Mouse (Mus musculus): ENCODE data around the gene Lect2. TPM values are rescaled to one million over a fixed set of nuclear protein-coding genes. Genes with fewer than 3 reads are reported as not detected.

Lect2 gene
- polyA plus RNA-seq (2016; fragmentation: Nextera tagmentation; extraction: Ambion mirVana) = 0.22 and 0.31 TPM in 2 replicates

DNA sequence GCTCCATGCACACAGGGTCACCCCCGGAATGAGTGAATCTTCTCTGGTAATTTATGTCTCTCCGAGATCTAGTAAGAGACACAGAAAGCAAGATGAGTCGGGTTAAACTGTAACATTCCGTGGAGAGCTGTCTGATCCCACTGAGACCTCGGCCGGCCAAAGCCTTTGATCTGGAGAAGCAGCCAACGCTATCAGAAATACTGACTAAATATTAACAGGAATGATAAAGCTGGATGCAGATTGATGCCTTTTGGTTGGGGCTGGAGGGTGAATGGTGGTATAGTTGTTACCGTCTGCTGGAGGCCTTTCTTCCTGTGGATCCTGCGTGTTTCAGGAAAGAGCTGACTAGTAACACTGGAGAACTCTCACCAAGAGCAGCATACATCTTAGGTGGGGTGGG, at the start of gene Lect2:
Lect2 (minus strand) TSS at position 102 of the 400 bp plus-strand sequence.
- Histone ChIP-seq H3K27me3 (replicated peaks) (no peaks in the 10 kb centered on the region), H3K27ac (ENCODE audit: poor library complexity, severe bottlenecking) (no peak within 1 kb of the TSS), H3K9me3 (replicated peaks) (no peaks in the 10 kb centered on the region), H3K36me3 (no peaks in the 10 kb centered on the region), H3K9ac (no peak within 1 kb of the TSS), H3K4me1 (replicated peaks) (peaks cover 33% of the 10 kb centered on the region), H3K4me3 (no peak within 1 kb of the TSS), H3K4me2 (no peak within 1 kb of the TSS)
- ATAC-seq (ENCODE audit: insufficient number of reproducible peaks, low FRiP score) = no peak
- WGBS = 67% methylated on average over 9 of the region's 9 CpGs

DNA sequence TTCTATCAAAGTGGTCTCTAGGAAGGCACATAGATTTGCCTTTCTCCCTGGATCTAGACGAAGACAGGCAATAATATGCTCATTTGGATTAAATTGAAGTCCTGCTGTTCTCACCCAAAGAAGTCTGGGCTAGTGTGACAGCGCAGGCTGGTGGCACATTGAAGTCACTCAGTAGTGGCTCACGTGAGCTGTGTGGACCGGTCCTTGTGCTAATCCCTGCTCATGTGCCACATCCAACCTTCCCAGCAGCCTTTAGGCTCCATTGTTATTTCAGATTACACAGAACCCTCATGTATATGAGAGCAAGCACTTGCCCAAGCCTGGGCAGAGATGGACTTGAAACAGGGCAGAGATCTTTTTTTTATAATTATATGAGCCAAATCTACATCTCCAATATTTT, 49.0 kb upstream of the Lect2 start:
- WGBS = 86% methylated on average over 4 of the region's 4 CpGs
- H3K4me3 ChIP-seq = no peak overlapping the region
- H3K27me3 ChIP-seq (replicated peaks) = no peaks in the 10 kb centered on the region
- no peaks in the 10 kb centered on the region for H3K9me3 ChIP-seq (replicated peaks)
- H3K36me3 ChIP-seq = no peaks in the 10 kb centered on the region
- no peak overlapping the region for H3K4me2 ChIP-seq
- no peak overlapping the region for H3K9ac ChIP-seq
- 0 out of 2 replicates have a peak overlapping the region, but pooled peaks have one; percentile 16 for H3K27ac ChIP-seq (ENCODE audit: poor library complexity, severe bottlenecking)
- H3K4me1 ChIP-seq (replicated peaks) = peaks cover 70% of the 10 kb centered on the region
- ATAC-seq (ENCODE audit: insufficient number of reproducible peaks, low FRiP score) = no peak

DNA sequence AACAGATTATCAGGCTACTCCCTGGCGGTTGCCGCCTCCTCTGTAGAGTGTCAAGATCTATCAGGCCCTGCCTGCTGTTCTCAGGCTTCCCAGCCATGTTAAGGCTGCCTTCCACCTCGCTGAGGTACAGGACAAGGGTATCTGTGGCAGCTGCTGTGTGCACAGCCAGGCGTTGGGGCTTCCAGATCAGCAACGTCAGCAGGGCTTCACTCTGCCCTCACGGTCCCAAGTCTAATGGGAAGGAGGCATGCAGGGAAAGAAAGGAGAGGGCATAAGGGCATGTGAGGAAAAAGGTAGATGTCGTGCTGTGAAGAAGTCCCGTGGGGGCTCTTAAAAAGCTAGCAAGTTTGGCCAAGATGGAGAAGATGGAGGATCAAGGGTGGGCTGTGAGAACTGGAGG, 46.9 kb upstream of the Lect2 start:
- WGBS = 50% methylated on average over 8 of the region's 8 CpGs
- no peaks in the 10 kb centered on the region for H3K36me3 ChIP-seq
- H3K4me2 ChIP-seq = no peak overlapping the region
- ATAC-seq (ENCODE audit: insufficient number of reproducible peaks, low FRiP score) = no peak
- peaks cover 74% of the 10 kb centered on the region for H3K4me1 ChIP-seq (replicated peaks)
- H3K4me3 ChIP-seq = no peak overlapping the region
- H3K27me3 ChIP-seq (replicated peaks) = no peaks in the 10 kb centered on the region
- no peaks in the 10 kb centered on the region for H3K9me3 ChIP-seq (replicated peaks)
- no peak overlapping the region for H3K9ac ChIP-seq
- H3K27ac ChIP-seq (ENCODE audit: poor library complexity, severe bottlenecking) = no peak overlapping the region

- H3K9me3 ChIP-seq (replicated peaks) = no peaks in the 10 kb centered on the region
- H3K36me3 ChIP-seq = no peaks in the 10 kb centered on the region
- H3K9ac ChIP-seq = no peak overlapping the region
- no peak overlapping the region for H3K4me3 ChIP-seq
- H3K27me3 ChIP-seq (replicated peaks) = no peaks in the 10 kb centered on the region
- H3K4me1 ChIP-seq (replicated peaks) = peaks cover 80% of the 10 kb centered on the region
- H3K27ac ChIP-seq (ENCODE audit: poor library complexity, severe bottlenecking) = peak overlapping the region; percentile 67
- ATAC-seq (ENCODE audit: insufficient number of reproducible peaks, low FRiP score) = no peak
- peak overlapping the region; percentile 24 for H3K4me2 ChIP-seq
- 24% methylated on average over 7 of the region's 7 CpGs for WGBS
Measured at GRCm38 (mm10) chr13:56593961-56594391, 45.7 kb upstream of the Lect2 start.

GRCm38 (mm10) chr13:56593196-56593595, 44.9 kb upstream of the Lect2 start:
- Histone ChIP-seq H3K4me3 (no peak overlapping the region), H3K27me3 (replicated peaks) (no peaks in the 10 kb centered on the region), H3K36me3 (no peaks in the 10 kb centered on the region), H3K27ac (ENCODE audit: poor library complexity, severe bottlenecking) (no peak overlapping the region; the same call in 1 of the 2 replicates), H3K9me3 (replicated peaks) (no peaks in the 10 kb centered on the region), H3K9ac (no peak overlapping the region), H3K4me2 (no peak overlapping the region), H3K4me1 (replicated peaks) (peaks cover 87% of the 10 kb centered on the region)
- no peak for ATAC-seq (ENCODE audit: insufficient number of reproducible peaks, low FRiP score)
- 86% methylated on average over 5 of the region's 5 CpGs for WGBS

- Histone ChIP-seq H3K27ac (ENCODE audit: poor library complexity, severe bottlenecking) (no peak overlapping the region), H3K4me2 (no peak overlapping the region), H3K27me3 (replicated peaks) (no peaks in the 10 kb centered on the region), H3K4me1 (replicated peaks) (peaks cover 82% of the 10 kb centered on the region), H3K9ac (no peak overlapping the region), H3K9me3 (replicated peaks) (no peaks in the 10 kb centered on the region), H3K4me3 (no peak overlapping the region), H3K36me3 (no peaks in the 10 kb centered on the region)
- ATAC-seq (ENCODE audit: insufficient number of reproducible peaks, low FRiP score) = no peak
- 44% methylated on average over 2 of the region's 2 CpGs for WGBS
Measured at GRCm38 (mm10) chr13:56591939-56592338, 43.6 kb upstream of the Lect2 start.

GRCm38 (mm10) chr13:56591191-56591590, 42.9 kb upstream of the Lect2 start:
- H3K36me3 ChIP-seq = no peaks in the 10 kb centered on the region
- no peak overlapping the region for H3K4me3 ChIP-seq
- 91% methylated on average over 8 of the region's 8 CpGs for WGBS
- H3K9me3 ChIP-seq (replicated peaks) = no peaks in the 10 kb centered on the region
- no peak overlapping the region for H3K27ac ChIP-seq (ENCODE audit: poor library complexity, severe bottlenecking)
- no peak overlapping the region for H3K4me2 ChIP-seq
- ATAC-seq (ENCODE audit: insufficient number of reproducible peaks, low FRiP score) = no peak
- peaks cover 80% of the 10 kb centered on the region for H3K4me1 ChIP-seq (replicated peaks)
- no peak overlapping the region for H3K9ac ChIP-seq
- H3K27me3 ChIP-seq (replicated peaks) = no peaks in the 10 kb centered on the region

DNA sequence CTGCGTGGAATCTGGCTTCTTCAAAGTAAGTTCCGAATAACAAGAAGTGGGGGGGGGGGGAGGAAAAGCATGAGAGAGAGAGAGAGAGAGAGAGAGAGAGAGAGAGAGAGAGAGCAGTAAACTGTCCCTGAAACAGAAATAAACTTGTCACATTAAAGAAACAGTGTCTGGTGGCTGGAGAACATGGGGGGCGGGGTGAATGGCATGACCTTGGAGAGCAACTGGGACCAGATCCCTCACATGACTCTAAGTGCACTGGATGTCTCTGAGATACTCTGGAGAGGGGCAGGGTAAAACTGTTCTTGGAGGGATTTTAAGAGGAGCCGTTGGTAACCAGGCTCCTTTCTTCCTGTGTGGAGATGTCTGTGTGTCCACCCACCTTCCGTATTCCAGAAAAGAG, 41.9 kb upstream of the Lect2 start:
- Histone ChIP-seq H3K4me2 (no peak overlapping the region), H3K27ac (ENCODE audit: poor library complexity, severe bottlenecking) (no peak overlapping the region), H3K27me3 (replicated peaks) (no peaks in the 10 kb centered on the region), H3K9me3 (replicated peaks) (no peaks in the 10 kb centered on the region), H3K4me1 (replicated peaks) (peaks cover 72% of the 10 kb centered on the region), H3K9ac (no peak overlapping the region), H3K36me3 (no peaks in the 10 kb centered on the region), H3K4me3 (no peak overlapping the region)
- 65% methylated on average over 5 of the region's 5 CpGs for WGBS
- no peak for ATAC-seq (ENCODE audit: insufficient number of reproducible peaks, low FRiP score)

- Histone ChIP-seq H3K9me3 (replicated peaks) (no peaks in the 10 kb centered on the region), H3K27ac (ENCODE audit: poor library complexity, severe bottlenecking) (no peak overlapping the region), H3K4me2 (no peak overlapping the region), H3K4me1 (replicated peaks) (peaks cover 58% of the 10 kb centered on the region), H3K4me3 (no peak overlapping the region), H3K36me3 (no peaks in the 10 kb centered on the region), H3K27me3 (replicated peaks) (no peaks in the 10 kb centered on the region), H3K9ac (no peak overlapping the region)
- 66% methylated on average over 14 of the region's 14 CpGs for WGBS
- ATAC-seq (ENCODE audit: insufficient number of reproducible peaks, low FRiP score) = no peak
Measured at GRCm38 (mm10) chr13:56588454-56589117, 40.3 kb upstream of the Lect2 start.

- Histone ChIP-seq H3K27ac (ENCODE audit: poor library complexity, severe bottlenecking) (no peak overlapping the region), H3K4me3 (no peak overlapping the region), H3K27me3 (replicated peaks) (no peaks in the 10 kb centered on the region), H3K4me1 (replicated peaks) (peaks cover 57% of the 10 kb centered on the region), H3K9me3 (replicated peaks) (no peaks in the 10 kb centered on the region), H3K9ac (no peak overlapping the region), H3K4me2 (no peak overlapping the region), H3K36me3 (no peaks in the 10 kb centered on the region)
- 58% methylated on average over 3 of the region's 3 CpGs for WGBS
- no peak for ATAC-seq (ENCODE audit: insufficient number of reproducible peaks, low FRiP score)
Measured at GRCm38 (mm10) chr13:56586046-56586445, 37.7 kb upstream of the Lect2 start.

- no peaks in the 10 kb centered on the region for H3K36me3 ChIP-seq
- H3K9ac ChIP-seq = no peak overlapping the region
- H3K4me2 ChIP-seq = peak overlapping the region; percentile 52
- H3K9me3 ChIP-seq (replicated peaks) = no peaks in the 10 kb centered on the region
- peak overlapping the region; percentile 44 for H3K27ac ChIP-seq (ENCODE audit: poor library complexity, severe bottlenecking)
- peaks cover 38% of the 10 kb centered on the region for H3K4me1 ChIP-seq (replicated peaks)
- 42% methylated on average over 3 of the region's 3 CpGs for WGBS
- H3K27me3 ChIP-seq (replicated peaks) = no peaks in the 10 kb centered on the region
- ATAC-seq (ENCODE audit: insufficient number of reproducible peaks, low FRiP score) = no peak
- no peak overlapping the region for H3K4me3 ChIP-seq
Measured at GRCm38 (mm10) chr13:56582720-56583119, 34.4 kb upstream of the Lect2 start.

- Histone ChIP-seq H3K4me1 (replicated peaks) (peaks cover 38% of the 10 kb centered on the region), H3K27me3 (replicated peaks) (no peaks in the 10 kb centered on the region), H3K27ac (ENCODE audit: poor library complexity, severe bottlenecking) (peak overlapping the region; percentile 74), H3K9ac (peak overlapping the region; percentile 44; the same call in 1 of the 2 replicates), H3K9me3 (replicated peaks) (no peaks in the 10 kb centered on the region), H3K4me3 (no peak overlapping the region), H3K4me2 (peak overlapping the region; percentile 52), H3K36me3 (no peaks in the 10 kb centered on the region)
- peak; percentile 90 for ATAC-seq (ENCODE audit: insufficient number of reproducible peaks, low FRiP score)
- WGBS = 4% methylated on average over 6 of the region's 6 CpGs
Measured at GRCm38 (mm10) chr13:56581961-56582434, 33.7 kb upstream of the Lect2 start.
